Mouse (Mus musculus): ENCODE measurements around the gene Rnd2.

- no peak for TF ChIP-seq CTCF (IDR thresholded peaks at IDR 0.05; ENCODE audit: borderline replicate concordance, control insufficient read depth, extremely low read depth, insufficient read depth, low read length, poor library complexity)
- no peak for TF ChIP-seq POLR2A (IDR thresholded peaks at IDR 0.05; ENCODE audit: control insufficient read depth, extremely low read depth, insufficient read depth, low read length, poor library complexity)
These were observed 38.6 kb upstream of the Rnd2 start for GRCm38 (mm10) chr11:101426165-101426564.
